Mouse (Mus musculus) erythroblast, embryonic 14.5 days (primary cell): Measurements from ENCODE around the gene Zfp839.

ENCODE experiments used
- GATA1 ChIP-seq: IDR thresholded peaks from 2 replicates; pipeline ENCODE4 v1.6.1; 2012; ENCODE audit warnings: low read length, inconsistent platforms, mixed read lengths
- TAL1 ChIP-seq: IDR thresholded peaks from 3 replicates; pipeline ENCODE4 v1.6.1; 2012; ENCODE audit warnings: low read length, inconsistent platforms, mixed read lengths

DNA sequence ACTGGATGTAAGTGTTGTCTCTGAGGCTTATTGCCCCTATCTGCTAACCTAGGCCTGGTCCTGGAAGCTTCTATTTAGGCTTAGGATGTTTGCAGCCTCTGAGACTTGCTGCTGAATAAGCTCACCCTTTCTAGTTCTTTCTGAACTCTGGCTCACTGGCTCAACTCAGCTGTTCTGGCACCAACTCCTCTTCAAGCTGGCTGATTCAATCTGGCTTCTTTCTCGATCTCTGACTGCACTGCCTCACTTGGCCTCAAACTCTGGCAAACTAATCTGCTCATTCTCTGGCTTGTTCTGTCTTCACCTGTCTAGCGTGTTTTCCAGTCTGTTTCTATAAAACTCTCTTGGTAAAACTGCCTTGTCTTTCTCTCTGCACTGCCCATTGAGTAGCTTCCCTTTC is 25.3 kb downstream of the Zfp839 start:
- TF ChIP-seq GATA1, result no peak
- TF ChIP-seq TAL1, result no peak
